Mouse (Mus musculus) MEL (cell line): ENCODE data around the gene Decr2. TPM values are rescaled to one million over a fixed set of nuclear protein-coding genes. Genes with fewer than 3 reads are reported as not detected.

Experiments used
- DNase-seq: peaks from one replicate; pipeline ENCODE4 v3.0.0; 2011; ENCODE audit warnings: low read depth, low spot score
- H3K27ac ChIP-seq: 2 replicates; pipeline ENCODE4 v1.5.1; 2012; ENCODE audit warnings: low read depth, mild to moderate bottlenecking, control low read depth, low read length, moderate library complexity; ENCODE audit not compliant: control insufficient read depth
- H3K27me3 ChIP-seq, 2 experiments: fragments of 150-350 bp in 1 of 2; sonication (generic) in 1 of 2; 2 replicates each; pipeline ENCODE4 v1.6.1; 2012; ENCODE audit warnings: low read length in 2 of 2, mild to moderate bottlenecking in 2 of 2, improper control_type of control experiment in 1 of 2, moderate library complexity in 1 of 2; ENCODE audit not compliant: insufficient read depth in 2 of 2, control insufficient read depth in 1 of 2
- H3K36me3 ChIP-seq, 2 experiments: 2 replicates each; pipeline ENCODE4 v1.6.1; 2012 to 2014; ENCODE audit warnings: low read length in 2 of 2, improper control_type of control experiment in 1 of 2, inconsistent platforms in 1 of 2, mild to moderate bottlenecking in 1 of 2; ENCODE audit not compliant: insufficient read depth in 2 of 2, control insufficient read depth in 1 of 2
- H3K4me1 ChIP-seq, 2 experiments: fragments of 150-350 bp in 1 of 2; sonication (generic) in 1 of 2; 2 replicates each; pipeline ENCODE4 v1.6.1; 2012; ENCODE audit warnings: low read length in 2 of 2, improper control_type of control experiment in 1 of 2, mild to moderate bottlenecking in 1 of 2; ENCODE audit not compliant: insufficient read depth in 2 of 2, control insufficient read depth in 1 of 2
- H3K4me3 ChIP-seq, 2 experiments: fragments of 150-350 bp in 1 of 2; sonication (generic) in 1 of 2; 2 replicates each; pipeline ENCODE4 v1.5.1; 2012; ENCODE audit warnings: low read depth in 2 of 2, low read length in 2 of 2, mild to moderate bottlenecking in 2 of 2, moderate library complexity in 2 of 2, control low read depth in 1 of 2, improper control_type of control experiment in 1 of 2; ENCODE audit not compliant: control insufficient read depth in 1 of 2, insufficient read depth in 1 of 2
- H3K79me2 ChIP-seq: 2 replicates; pipeline ENCODE4 v1.6.1; 2012; ENCODE audit warnings: mild to moderate bottlenecking, low read length, moderate library complexity; ENCODE audit not compliant: control insufficient read depth, poor library complexity, insufficient read depth
- H3K9ac ChIP-seq: 2 replicates; pipeline ENCODE4 v1.6.1; 2012; ENCODE audit warnings: low read depth, mild to moderate bottlenecking, control low read depth, low read length, moderate library complexity; ENCODE audit not compliant: control insufficient read depth, poor library complexity, severe bottlenecking
- H3K9me3 ChIP-seq: fragments of 150-350 bp; sonication (generic); replicated peaks from 2 replicates; pipeline ENCODE4 v1.6.1; 2012; ENCODE audit warnings: mild to moderate bottlenecking, low read length, improper control_type of control experiment, moderate library complexity; ENCODE audit not compliant: insufficient read depth
- BHLHE40 ChIP-seq: IDR thresholded peaks from 2 replicates; pipeline ENCODE4 v1.6.1; 2012; ENCODE audit warnings: low read depth, mild to moderate bottlenecking, inconsistent platforms, low read length, improper control_type of control experiment, borderline replicate concordance
- CHD2 ChIP-seq: IDR thresholded peaks from 2 replicates; pipeline ENCODE4 v1.6.1; 2011; ENCODE audit warnings: low read length, improper control_type of control experiment
- E2F4 ChIP-seq: IDR thresholded peaks from 2 replicates; pipeline ENCODE4 v1.6.1; 2011; ENCODE audit warnings: low read depth, low read length, improper control_type of control experiment, borderline replicate concordance
- ELF1 ChIP-seq: IDR thresholded peaks from 2 replicates; pipeline ENCODE4 v1.6.1; 2014; ENCODE audit warnings: low read depth, mild to moderate bottlenecking, inconsistent platforms, low read length, improper control_type of control experiment, moderate library complexity
- HCFC1 ChIP-seq: IDR thresholded peaks from 2 replicates; pipeline ENCODE4 v1.6.1; 2012; ENCODE audit warnings: low read depth, mild to moderate bottlenecking, inconsistent platforms, low read length, improper control_type of control experiment, moderate library complexity
- JUND ChIP-seq: IDR thresholded peaks from 2 replicates; pipeline ENCODE4 v1.6.1; 2011; ENCODE audit warnings: low read depth, mild to moderate bottlenecking, improper control_type of control experiment, low read length
- KAT2A ChIP-seq: conservative IDR thresholded peaks from 2 replicates; pipeline ENCODE4 v1.6.1; 2012; ENCODE audit warnings: low read depth, low read length, improper control_type of control experiment, inconsistent platforms
- MAFK ChIP-seq: IDR thresholded peaks from 2 replicates; pipeline ENCODE4 v1.6.1; 2011; ENCODE audit warnings: low read depth, mild to moderate bottlenecking, low read length, improper control_type of control experiment, borderline replicate concordance
- MAX ChIP-seq: IDR thresholded peaks from 2 replicates; pipeline ENCODE4 v1.6.1; 2011; ENCODE audit warnings: low read length, improper control_type of control experiment
- MAZ ChIP-seq: IDR thresholded peaks from 2 replicates; pipeline ENCODE4 v1.6.1; 2012; ENCODE audit warnings: low read depth, mild to moderate bottlenecking, inconsistent platforms, low read length, improper control_type of control experiment
- MEF2A ChIP-seq: IDR thresholded peaks from 2 replicates; pipeline ENCODE4 v1.6.1; 2014; ENCODE audit warnings: low read depth, mild to moderate bottlenecking, inconsistent platforms, low read length, improper control_type of control experiment; ENCODE audit not compliant: poor library complexity, insufficient replicate concordance, severe bottlenecking; ENCODE audit errors: extremely low read depth
- MXI1 ChIP-seq: IDR thresholded peaks from 2 replicates; pipeline ENCODE4 v1.6.1; 2011; ENCODE audit warnings: mild to moderate bottlenecking, low read depth, low read length, improper control_type of control experiment
- MYB ChIP-seq: IDR thresholded peaks from 2 replicates; pipeline ENCODE4 v1.6.1; 2011; ENCODE audit warnings: mild to moderate bottlenecking, low read depth, low read length, improper control_type of control experiment
- MYC ChIP-seq: IDR thresholded peaks from 2 replicates; pipeline ENCODE4 v1.6.1; 2011; ENCODE audit warnings: low read depth, mild to moderate bottlenecking, low read length, improper control_type of control experiment, moderate library complexity
- NELFE ChIP-seq: IDR thresholded peaks from 2 replicates; pipeline ENCODE4 v1.6.1; 2011; ENCODE audit warnings: low read depth, low read length, improper control_type of control experiment
- NRF1 ChIP-seq: IDR thresholded peaks from 2 replicates; pipeline ENCODE4 v1.6.1; 2014; ENCODE audit warnings: low read depth, mild to moderate bottlenecking, inconsistent platforms, low read length, improper control_type of control experiment, moderate library complexity; ENCODE audit not compliant: poor library complexity, insufficient read depth, severe bottlenecking
- POLR2A ChIP-seq, 2 experiments: IDR thresholded peaks; 2 replicates each; pipeline ENCODE4 v1.6.1; 2011 to 2012; ENCODE audit warnings: low read length in 2 of 2, mild to moderate bottlenecking in 2 of 2, control low read depth in 1 of 2, improper control_type of control experiment in 1 of 2, low read depth in 1 of 2, moderate library complexity in 1 of 2; ENCODE audit not compliant: control insufficient read depth in 1 of 2, insufficient read depth in 1 of 2, poor library complexity in 1 of 2
- POLR2AphosphoS5 ChIP-seq: IDR thresholded peaks from 2 replicates; pipeline ENCODE4 v1.6.1; 2012; ENCODE audit warnings: low read depth, borderline replicate concordance, mild to moderate bottlenecking, inconsistent platforms, low read length, moderate library complexity, mixed read lengths
- RCOR1 ChIP-seq: IDR thresholded peaks from 2 replicates; pipeline ENCODE4 v1.6.1; 2012; ENCODE audit warnings: low read depth, mild to moderate bottlenecking, inconsistent platforms, low read length, improper control_type of control experiment
- TAL1 ChIP-seq: IDR thresholded peaks from 2 replicates; pipeline ENCODE4 v1.6.1; 2012; ENCODE audit warnings: mild to moderate bottlenecking, inconsistent platforms, low read length, moderate library complexity, mixed read lengths
- TBP ChIP-seq: IDR thresholded peaks from 2 replicates; pipeline ENCODE4 v1.8.0; 2011; ENCODE audit warnings: low read depth, low read length, improper control_type of control experiment
- TCF12 ChIP-seq: IDR thresholded peaks from 2 replicates; pipeline ENCODE4 v1.6.1; 2014; ENCODE audit warnings: low read depth, mild to moderate bottlenecking, inconsistent platforms, low read length, improper control_type of control experiment, moderate library complexity
- ZC3H11A ChIP-seq: IDR thresholded peaks from 2 replicates; pipeline ENCODE4 v1.6.1; 2012; ENCODE audit warnings: low read depth, mild to moderate bottlenecking, inconsistent platforms, low read length, improper control_type of control experiment
- ZNF384 ChIP-seq: IDR thresholded peaks from 2 replicates; pipeline ENCODE4 v1.6.1; 2012; ENCODE audit warnings: low read depth, mild to moderate bottlenecking, inconsistent platforms, low read length, improper control_type of control experiment
- polyA plus RNA-seq, 2 experiments: library from polyadenylated mRNA; stranded (reverse) in 1 of 2; unstranded in 1 of 2; fragments of >175 nt in 1 of 2; fragments of >200 nt in 1 of 2; gene quantifications; 2 replicates each; pipeline versions ENCODE4 v1.2.1 to v1.2.4; 2012; ENCODE audit warnings: low replicate concordance in 2 of 2, low read depth in 1 of 2; ENCODE audit not compliant: insufficient read length in 2 of 2, insufficient read depth in 1 of 2, missing spikeins in 1 of 2
- total RNA-seq: library from RNA; depleted of rRNA; stranded (reverse); fragments of 300-350 nt; gene quantifications from 2 replicates; pipeline ENCODE4 v1.2.3, GENCODE M21; 2012

Decr2 gene
- total and polyA plus RNA-seq, 3 experiments: 6.5 to 11.3 TPM; not detected in 1

DNA sequence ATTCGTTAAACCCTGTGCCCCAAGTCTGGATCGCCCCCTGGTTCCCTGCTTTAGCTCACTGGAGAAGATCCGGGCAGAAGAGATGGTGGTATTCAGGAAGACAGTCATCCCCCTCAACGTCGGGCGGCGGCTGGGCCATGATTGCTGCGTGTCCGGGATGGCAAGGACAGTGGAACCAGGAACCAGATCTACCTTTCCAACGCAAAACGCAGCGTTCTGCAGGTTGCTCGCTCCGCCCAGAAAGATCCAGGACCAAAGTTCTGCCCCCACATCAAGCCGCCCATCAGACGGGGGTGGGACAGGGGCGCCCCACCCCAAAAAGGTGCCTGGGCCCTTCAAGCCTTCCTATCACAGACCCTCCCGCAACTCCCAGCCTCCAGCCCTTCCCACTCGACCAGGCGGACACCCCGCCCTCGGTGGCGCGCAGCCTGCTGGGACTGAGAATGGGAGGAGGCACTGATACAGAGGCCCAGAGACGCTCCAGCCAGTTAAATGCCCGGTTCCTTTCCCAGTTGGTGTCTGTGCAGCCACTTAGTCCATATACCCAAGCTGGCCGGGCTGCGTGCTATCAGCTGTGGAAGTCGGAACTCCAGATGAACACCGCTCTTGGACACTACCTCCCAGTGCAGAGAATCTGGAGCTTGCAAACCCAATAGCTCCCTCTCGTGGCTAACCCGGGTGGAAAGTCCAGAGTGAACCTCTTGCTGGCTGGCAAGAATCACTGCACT is at the start of gene Decr2 (continued):
- TF ChIP-seq KAT2A: no peak
- TF ChIP-seq RCOR1: no peak
- no peak for TF ChIP-seq MAX
- TF ChIP-seq BHLHE40: no peak

DNA sequence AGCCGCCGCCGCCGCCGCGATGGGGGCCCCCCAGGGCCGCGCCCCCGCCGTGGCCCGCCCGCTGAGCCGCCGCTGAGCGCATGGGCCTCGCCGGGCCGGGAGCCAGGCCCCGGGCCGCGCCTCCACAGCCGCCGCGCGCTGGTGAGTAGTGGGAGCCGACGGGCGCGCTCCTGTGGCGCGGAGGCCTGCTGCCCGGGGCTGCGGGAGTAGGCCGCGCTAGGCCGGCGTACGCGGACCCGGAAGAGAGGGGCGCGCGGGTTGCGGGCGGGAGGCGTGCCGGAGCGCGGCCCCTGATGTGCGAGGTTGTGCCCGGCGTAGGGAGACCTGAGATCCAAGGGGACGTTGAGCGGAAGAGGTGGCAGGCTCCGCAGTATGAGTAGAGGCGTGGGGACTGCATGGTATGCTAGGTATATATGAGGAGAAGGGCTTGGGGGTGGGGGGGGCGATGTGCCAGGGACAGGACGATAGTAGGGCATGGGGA is 48.8 kb upstream of the Decr2 start:
- Histone ChIP-seq H3K9me3 (no peaks in the 10 kb centered on the region), H3K27ac (peak overlapping the region; percentile 72), H3K36me3 (peaks cover 8 to 13% of the 10 kb centered on the region in 2 experiments)
- 0 out of 2 replicates have a peak, but pooled peaks have one; percentile 6 for TF ChIP-seq NRF1
- peak; percentile 57; the same call in 1 of the 2 replicates for TF ChIP-seq MXI1
- TF ChIP-seq TAL1: no peak
- TF ChIP-seq CHD2: no peak
- TF ChIP-seq HCFC1: 0 out of 2 replicates have a peak, but pooled peaks have one; percentile 34
- TF ChIP-seq ELF1: peak; percentile 76
- TF ChIP-seq, all 39 proteins: peak for 4
- Histone ChIP-seq H3K9ac (peak overlapping the region; percentile 90), H3K79me2 (peaks cover 45% of the 10 kb centered on the region), H3K4me1 (peaks cover 4 to 8% of the 10 kb centered on the region in 2 experiments), H3K27me3 (no peaks in the 10 kb centered on the region), H3K4me3 (peak overlapping the region; percentile 94 to 97)
- peak; percentile 60 for DNase-seq

DNA sequence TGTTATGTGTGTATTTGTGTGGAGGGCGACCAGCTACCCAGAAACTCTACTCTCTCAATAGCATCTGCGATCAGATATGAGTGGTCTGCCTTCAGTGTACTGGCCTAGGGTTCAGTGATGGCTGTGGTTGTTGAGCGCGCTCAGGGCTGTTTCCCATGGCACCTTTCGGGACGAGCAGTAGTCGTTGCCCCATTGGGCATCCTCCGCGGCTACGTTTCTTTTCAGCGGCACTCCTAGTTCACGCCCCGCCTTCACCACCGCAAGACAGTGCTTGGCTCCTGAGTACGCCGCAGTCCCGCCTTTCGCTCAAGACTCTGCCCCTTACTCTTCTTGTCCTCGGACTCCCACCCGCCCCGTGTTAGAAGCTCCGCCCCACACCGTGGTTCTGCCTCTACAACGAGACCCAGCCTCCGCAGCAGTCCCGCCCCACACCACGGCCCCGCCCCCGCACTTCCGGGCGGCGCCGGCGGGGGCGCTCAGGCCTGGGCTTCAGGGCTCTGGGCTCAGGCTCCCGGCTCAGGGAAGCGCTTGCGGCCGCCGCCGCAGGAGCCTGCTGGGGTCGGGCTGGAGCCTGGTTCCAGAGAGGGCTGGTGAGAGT is 48.2 kb upstream of the Decr2 start, which contains the start of gene Axin1:
Gene Axin1 (plus strand): TSS at position 450 of the 598 bp plus-strand sequence.
- Histone ChIP-seq H3K36me3 (peaks cover 2 to 13% of the 10 kb centered on the region in 2 experiments), H3K9ac (peak within 1 kb of the TSS; percentile 90), H3K79me2 (peaks cover 44% of the 10 kb centered on the region), H3K27ac (peak within 1 kb of the TSS; percentile 72), H3K27me3 (no peaks in the 10 kb centered on the region), H3K9me3 (no peaks in the 10 kb centered on the region), H3K4me1 (peaks cover 4 to 8% of the 10 kb centered on the region in 2 experiments), H3K4me3 (peak within 1 kb of the TSS; percentile 94 to 97)
- DNase-seq: peak; percentile 99
- TF ChIP-seq NELFE (peak; percentile 83), JUND (no peak), MAZ (peak; percentile 85; the same call in 1 of the 2 replicates), POLR2AphosphoS5 (no peak), MXI1 (peak; percentile 61), POLR2A (IDR thresholded peaks at IDR 0.05; ENCODE audit: control insufficient read depth in 1 of 2, insufficient read depth in 1 of 2, low read depth in 1 of 2, low read length in 2 of 2, poor library complexity in 1 of 2) (peak; percentile 59 to 87), MEF2A (no peak), NRF1 (0 out of 2 replicates have a peak, but pooled peaks have one; percentile 2), TAL1 (no peak), ZC3H11A (no peak), CHD2 (no peak), E2F4 (peak; percentile 66; the same call in 1 of the 2 replicates), ZNF384 (no peak), ELF1 (peak; percentile 88), TCF12 (0 out of 2 replicates have a peak, but pooled peaks have one; percentile 4), MAX (peak; percentile 86), BHLHE40 (no peak), MAFK (no peak), MYC (no peak), KAT2A (no peak; the same call in 1 of the 2 replicates), HCFC1 (peak; percentile 68; the same call in 1 of the 2 replicates), MYB (no peak), TBP (peak; percentile 78)
